Mouse (Mus musculus) A20 (cell line): ENCODE results near the gene Optc.

Source experiments
- DNase-seq: peaks from one replicate; pipeline ENCODE4 v3.0.0-alpha.2; 2011; ENCODE audit warnings: low read depth, low spot score

Optc gene

DNA sequence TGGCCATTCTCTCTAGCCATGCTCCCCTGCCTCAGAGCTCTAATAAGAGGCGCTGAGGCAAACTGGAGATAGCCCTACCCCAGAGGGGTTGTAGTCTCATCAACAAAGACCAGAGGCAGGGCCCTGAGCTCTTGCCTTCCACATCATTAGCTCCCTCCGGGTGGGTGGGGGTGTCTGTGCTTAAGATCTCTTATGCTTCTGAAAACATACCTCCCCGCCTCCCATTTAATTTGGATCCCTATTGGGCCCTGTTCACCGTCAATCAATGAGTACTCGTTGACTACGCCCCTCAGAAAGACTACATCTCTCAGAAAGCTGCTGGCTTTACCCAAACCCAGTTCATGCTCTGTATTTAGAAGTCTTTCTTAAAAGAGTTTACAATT, 10.3 kb upstream of the Optc start:
- DNase-seq: no peak

DNA sequence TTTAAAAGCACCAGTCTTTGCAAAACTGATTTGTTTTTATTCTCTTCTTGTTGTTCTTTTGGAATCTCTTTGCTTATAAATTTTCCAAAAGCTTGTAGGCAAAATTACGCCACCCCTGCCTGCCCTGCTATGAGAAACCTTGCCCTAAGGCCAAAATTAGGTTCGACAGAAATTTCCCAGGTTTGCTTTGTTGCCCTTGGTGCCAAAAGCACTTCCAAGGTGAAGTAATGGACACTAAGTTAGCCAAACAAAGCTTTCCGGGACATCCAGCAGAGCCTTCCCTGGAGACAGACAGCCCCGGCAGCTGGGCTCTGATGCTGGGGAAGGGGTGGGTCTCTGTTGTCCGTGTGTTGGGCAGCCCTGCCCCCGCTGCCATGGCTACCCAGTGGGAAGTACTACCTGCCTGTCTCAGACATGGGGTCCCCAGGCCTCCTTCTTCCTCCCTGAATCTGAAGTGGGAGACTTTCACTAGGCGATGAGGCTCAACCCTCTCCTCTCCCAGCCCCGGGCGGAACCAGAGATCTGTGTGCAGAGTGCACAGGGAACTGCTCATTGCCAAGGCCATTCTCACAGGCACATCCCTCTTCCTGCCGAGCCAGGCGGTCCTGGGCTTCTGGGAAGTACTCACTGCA, 9.8 kb upstream of the Optc start:
- DNase-seq: no peak

DNA sequence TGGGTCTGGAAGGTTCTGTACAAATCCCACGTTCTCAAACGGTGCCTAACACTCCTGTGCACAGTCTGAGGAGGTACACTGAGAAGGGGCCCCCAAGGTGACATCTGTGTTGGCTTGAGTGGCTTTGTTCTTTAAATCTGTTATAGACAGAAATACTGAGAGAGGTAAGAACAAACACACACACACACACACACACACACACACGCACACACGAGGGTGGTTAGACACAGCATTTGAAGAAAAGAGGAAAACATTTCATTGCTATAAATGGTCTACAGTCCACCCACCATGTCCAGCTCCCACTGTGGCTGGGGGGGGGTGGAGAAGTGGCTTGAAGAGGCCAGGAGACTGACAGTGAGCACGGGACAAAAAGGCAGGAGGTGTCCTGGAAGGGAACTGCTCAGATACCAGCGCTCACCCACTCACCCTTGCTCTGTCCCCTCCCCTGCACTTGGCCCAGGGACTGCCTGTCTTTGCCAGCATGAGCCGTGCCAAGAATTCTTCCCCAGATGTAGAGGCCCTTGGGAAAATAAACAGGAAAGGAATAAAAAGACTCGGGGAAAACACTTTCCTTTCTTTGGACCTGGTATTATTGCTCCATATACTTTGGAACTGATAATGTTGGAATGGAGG, 8.0 kb upstream of the Optc start:
- DNase-seq: no peak

DNA sequence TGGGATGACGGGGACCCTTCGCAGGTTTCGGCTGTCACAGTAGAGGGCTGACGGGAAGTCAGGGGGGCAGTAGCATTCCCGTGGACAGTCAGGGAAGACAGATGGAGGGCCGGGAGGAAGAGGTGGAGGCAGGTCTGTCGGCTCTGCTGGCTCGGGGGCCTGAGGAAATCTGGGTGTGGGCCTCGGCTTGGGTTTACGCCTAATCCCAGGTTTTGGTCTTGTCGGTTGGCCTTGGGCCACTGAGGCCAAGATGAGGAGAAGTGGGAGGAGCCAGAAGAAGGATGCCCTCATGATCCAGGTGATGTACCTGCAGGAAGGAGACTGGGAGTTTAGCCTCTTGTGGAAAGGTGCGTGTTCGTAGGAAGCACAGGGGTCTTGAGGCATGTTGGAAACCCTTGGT, 7.3 kb upstream of the Optc start:
- no peak for DNase-seq

- DNase-seq: no peak
These were observed 5.2 kb upstream of the Optc start for GRCm38 (mm10) chr1:133913018-133913417.

GRCm38 (mm10) chr1:133911456-133911855, 3.7 kb upstream of the Optc start:
- peak; percentile 47 for DNase-seq

DNA sequence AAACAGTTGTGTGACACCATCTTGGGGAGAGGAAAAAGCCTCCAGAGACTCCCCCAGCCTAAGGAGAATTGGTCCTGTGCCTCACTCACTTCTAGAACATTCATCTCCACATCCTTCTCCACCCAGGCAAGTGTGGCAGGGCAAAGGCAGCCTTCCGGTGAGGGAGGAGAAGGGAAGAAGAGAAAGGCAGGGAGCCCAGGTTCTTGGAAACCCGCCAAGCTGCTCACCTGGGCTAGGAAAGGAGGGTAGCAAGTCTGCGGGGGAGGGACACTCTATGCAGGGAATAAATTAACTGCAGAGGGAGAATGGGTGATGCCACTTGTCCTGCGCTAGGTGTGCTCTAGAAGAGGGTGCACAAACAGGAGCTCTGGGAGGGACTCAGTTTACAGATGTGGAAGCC, 3.2 kb upstream of the Optc start:
- no peak for DNase-seq

DNA sequence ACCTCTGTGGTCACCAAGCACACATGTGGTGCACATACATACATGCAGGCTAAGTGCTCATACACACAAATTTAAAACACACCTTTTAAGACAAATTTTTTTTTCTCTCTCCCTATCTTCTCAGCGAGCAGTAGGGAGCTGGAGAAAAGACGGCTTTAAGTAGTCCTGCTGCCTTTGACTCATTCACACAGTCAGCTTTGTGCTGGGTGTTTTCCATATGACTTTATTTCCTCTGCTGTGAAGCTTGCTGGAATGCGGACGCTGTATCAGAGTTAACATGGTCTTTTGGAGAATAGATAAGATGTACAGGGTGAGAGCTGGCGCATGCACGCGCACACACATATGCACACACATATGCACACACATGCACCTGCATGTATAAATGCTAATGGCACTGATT, 2.3 kb upstream of the Optc start:
- DNase-seq: no peak

GRCm38 (mm10) chr1:133908659-133909575, 1.1 kb upstream of the Optc start:
- no peak for DNase-seq

GRCm38 (mm10) chr1:133906420-133906819, 1.4 kb downstream of the Optc start:
- peak; percentile 10 for DNase-seq

DNA sequence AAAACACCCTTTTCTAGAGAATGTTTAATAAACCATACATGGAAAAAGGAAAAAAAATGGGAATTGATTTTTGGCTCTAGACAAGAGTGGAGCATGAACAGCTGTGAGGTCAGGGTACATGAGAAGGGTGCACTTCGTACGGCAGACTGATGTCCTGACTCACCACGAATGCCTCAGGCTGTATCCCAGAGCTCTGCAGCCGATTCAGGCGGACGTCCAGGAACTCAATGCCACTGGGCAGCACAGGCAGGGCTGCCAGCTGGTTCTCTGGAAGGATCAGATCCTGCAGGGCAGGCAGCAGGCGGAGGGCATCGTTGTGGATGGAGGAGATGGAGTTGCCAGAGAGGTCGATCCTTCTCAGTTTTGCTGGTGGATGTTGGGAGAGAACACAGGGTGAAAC, 7.0 kb downstream of the Optc start:
- no peak for DNase-seq

- DNase-seq: no peak
These were observed 8.7 kb downstream of the Optc start for GRCm38 (mm10) chr1:133899043-133899542.

- DNase-seq: no peak
These were observed 10.5 kb downstream of the Optc start for GRCm38 (mm10) chr1:133897293-133897692.

GRCm38 (mm10) chr1:133891489-133891888, 16.3 kb downstream of the Optc start:
- no peak for DNase-seq

DNA sequence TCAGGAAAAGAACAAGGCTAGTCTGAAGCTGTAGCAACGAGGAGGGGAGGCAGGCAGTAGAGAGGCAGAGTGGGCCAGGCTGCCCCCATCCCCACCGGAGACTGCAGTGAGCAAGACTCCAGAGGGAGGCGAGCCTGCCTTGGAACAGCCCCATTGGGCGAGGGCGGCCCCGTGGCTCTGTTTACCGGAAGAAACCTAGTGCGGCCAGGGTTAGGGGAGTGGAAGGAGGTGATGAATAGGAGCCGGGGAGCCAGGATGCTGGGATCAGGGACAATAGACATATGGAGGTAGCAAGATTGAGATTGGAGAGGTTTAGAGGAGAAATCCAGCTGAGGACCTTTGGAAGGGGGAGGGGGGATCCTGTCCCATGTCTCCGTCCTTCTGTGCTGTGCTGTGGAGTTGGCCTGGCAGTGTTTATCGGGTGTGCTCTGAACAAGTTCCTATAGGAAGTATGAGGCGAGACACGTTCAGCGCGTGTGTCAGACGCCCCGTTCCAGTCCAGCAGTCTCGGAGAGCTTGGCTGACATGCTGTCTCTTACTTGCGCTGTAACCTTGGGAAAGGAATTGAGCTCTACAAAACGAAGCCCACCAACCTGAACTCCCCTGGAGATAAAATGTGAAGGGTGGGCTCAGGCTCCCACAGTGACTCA, 17.7 kb downstream of the Optc start:
- DNase-seq: no peak

GRCm38 (mm10) chr1:133887538-133888250, 20.1 kb downstream of the Optc start:
- no peak for DNase-seq

DNA sequence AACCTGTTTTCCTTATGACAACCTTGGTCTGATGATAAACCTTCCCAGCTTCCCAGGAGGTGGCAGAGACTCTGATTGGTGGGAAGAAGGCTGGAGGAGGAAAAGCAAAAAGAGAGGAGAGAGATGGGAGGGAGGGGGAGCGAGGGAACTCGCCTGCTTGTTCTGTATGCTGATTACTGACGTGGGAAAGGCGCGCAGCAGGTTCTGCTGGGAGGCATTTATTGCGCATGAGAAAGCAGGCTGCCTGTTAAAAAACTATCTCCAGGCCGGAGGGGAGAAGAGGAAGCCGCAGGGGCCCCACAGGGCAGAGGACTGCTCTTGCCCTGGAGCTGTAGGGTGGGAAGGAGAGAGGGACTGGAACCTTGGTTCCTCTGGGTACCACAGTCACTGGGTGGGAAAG, 20.8 kb downstream of the Optc start:
- DNase-seq: no peak

DNA sequence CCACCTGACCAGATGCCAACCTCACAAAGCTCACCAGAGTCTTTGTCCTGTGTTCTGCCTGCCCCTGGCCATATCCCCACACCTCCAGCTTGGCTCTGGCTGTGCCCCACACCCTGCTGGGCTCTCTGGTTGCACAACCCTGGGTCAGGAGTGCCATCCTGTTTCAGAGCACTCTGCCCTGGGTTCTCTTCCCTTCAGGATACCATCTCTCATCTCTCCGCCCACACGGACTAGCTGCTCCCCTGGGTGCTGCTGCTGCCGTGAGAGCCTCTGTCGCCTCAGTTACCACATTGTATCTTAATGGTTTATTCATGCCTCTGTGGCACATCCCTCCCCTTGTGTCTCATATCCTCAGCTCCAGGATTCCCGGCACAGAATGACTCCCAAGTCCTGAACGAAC, 21.4 kb downstream of the Optc start:
- no peak for DNase-seq

GRCm38 (mm10) chr1:133885811-133886210, 22.0 kb downstream of the Optc start:
- DNase-seq: no peak

GRCm38 (mm10) chr1:133884746-133885145, 23.1 kb downstream of the Optc start:
- DNase-seq: no peak

GRCm38 (mm10) chr1:133884090-133884489, 23.7 kb downstream of the Optc start:
- DNase-seq: no peak
